Mouse (Mus musculus): ENCODE data around the gene Itpripl1.
"Not testable (repeated sequence)": the region's sequence is repeated elsewhere in the genome, so short reads cannot be mapped to it uniquely, and the experiment has no call there.

- not testable (repeated sequence) for TF ChIP-seq CTCF (IDR thresholded peaks at IDR 0.05; ENCODE audit: borderline replicate concordance, insufficient read depth, low read length); POLR2A (IDR thresholded peaks at IDR 0.05; ENCODE audit: low read depth, low read length)
These were observed 53.1 kb downstream of the Itpripl1 start for GRCm38 (mm10) chr2:127090151-127090550.
